Mouse (Mus musculus): ENCODE data around the gene Ceacam18.

- TF ChIP-seq UBTF (IDR thresholded peaks at IDR 0.05; ENCODE audit: low read depth, low read length) (no peak), CTCF (conservative IDR thresholded peaks at IDR 0.05 in 1 of 2, IDR thresholded peaks at IDR 0.05 in 1 of 2; ENCODE audit: low read depth in 2 of 2, low read length in 2 of 2) (no peak), POLR2A (IDR thresholded peaks at IDR 0.05; ENCODE audit: low read depth, low read length) (no peak), ZNF384 (IDR thresholded peaks at IDR 0.05; ENCODE audit: low read depth, low read length) (no peak), KAT2A (IDR thresholded peaks at IDR 0.05; ENCODE audit: insufficient replicate concordance, low read length) (no peak), JUND (conservative IDR thresholded peaks at IDR 0.05; ENCODE audit: low read depth, low read length) (no peak), USF1 (IDR thresholded peaks at IDR 0.05; ENCODE audit: low read depth, low read length) (no peak)
Observed at GRCm38 (mm10) chr7:43601884-43602283, 32.6 kb upstream of the Ceacam18 start.
